ENCODE assay signal across 8 mouse cellular contexts in genomic region chr11:117311127-117311800, GRCm38 (mm10).
DNase-seq lines count a peak whose midpoint lies in the region; ATAC-seq and TF ChIP-seq lines count a peak whose summit lies in the region.

No protein-coding gene starts in this region.

- no peaks in the 10 kb centered on the region for H3K9me3 ChIP-seq in liver, embryonic 15.5 days (replicated peaks)
- no peaks in the 10 kb centered on the region for H3K9me3 ChIP-seq in embryonic facial prominence, embryonic 13.5 days
- no peaks in the 10 kb centered on the region for H3K9me3 ChIP-seq in heart, embryonic 15.5 days (replicated peaks)

- H3K36me3 ChIP-seq in liver, embryonic 15.5 days (replicated peaks) = no peaks in the 10 kb centered on the region
- H3K36me3 ChIP-seq in embryonic facial prominence, embryonic 13.5 days = 0 out of 2 replicates have a peak, but pooled peaks cover 3% of the 10 kb centered on the region
- H3K36me3 ChIP-seq in heart, embryonic 15.5 days = no peaks in the 10 kb centered on the region

- CTCF ChIA-PET in Patski (lab: Charles Lee) = interaction anchor here (1.0 to 8.3 kb wide), 7 partner anchors 8 to 72 kb away, joined by 3 to 54 read pairs (median 12); no protein-coding TSS in a partner anchor

- no peaks in the 10 kb centered on the region for H3K27me3 ChIP-seq in liver, embryonic 15.5 days
- no peaks in the 10 kb centered on the region for H3K27me3 ChIP-seq in Patski
- no peaks in the 10 kb centered on the region for H3K27me3 ChIP-seq in embryonic facial prominence, embryonic 13.5 days
- H3K27me3 ChIP-seq in heart, embryonic 15.5 days = no peaks in the 10 kb centered on the region

- 52% methylated on average over 15 of the region's 15 CpGs for WGBS in liver, embryonic 15.5 days (ENCODE audit: insufficient replicate concordance)
- 72% methylated on average over 15 of the region's 15 CpGs for WGBS in embryonic facial prominence, embryonic 13.5 days
- WGBS in heart, embryonic 15.5 days = 44% methylated on average over 15 of the region's 15 CpGs

- H3K4me1 ChIP-seq in liver, embryonic 15.5 days (replicated peaks) = peaks cover 68% of the 10 kb centered on the region
- H3K4me1 ChIP-seq in embryonic facial prominence, embryonic 13.5 days = peaks cover 96% of the 10 kb centered on the region
- H3K4me1 ChIP-seq in heart, embryonic 15.5 days (replicated peaks) = peaks cover 95% of the 10 kb centered on the region

- H3K4me2 ChIP-seq in liver, embryonic 15.5 days = no peak overlapping the region
- no peak overlapping the region for H3K4me2 ChIP-seq in embryonic facial prominence, embryonic 13.5 days
- H3K4me2 ChIP-seq in heart, embryonic 15.5 days = no peak overlapping the region

- H3K27ac ChIP-seq in liver, embryonic 15.5 days (replicated peaks) = 0 out of 2 replicates have a peak overlapping the region, but pooled peaks have one; percentile 51
- peak overlapping the region; percentile 81 for H3K27ac ChIP-seq in embryonic facial prominence, embryonic 13.5 days
- H3K27ac ChIP-seq in heart, embryonic 15.5 days = peak overlapping the region; percentile 86

- POLR2A ChIA-PET in Patski (lab: Charles Lee) = interaction anchor here (0.6 kb wide), 1 partner anchor 8 kb away, joined by 6 read pairs; no protein-coding TSS in a partner anchor

- ATAC-seq in liver, embryonic 15.5 days (ENCODE audit: insufficient read depth) = no peak
- ATAC-seq in Patski = no peak
- ATAC-seq in embryonic facial prominence, embryonic 13.5 days (ENCODE audit: insufficient number of reproducible peaks, insufficient read depth, low FRiP score, low TSS enrichment, low read depth) = no peak
- ATAC-seq in heart, embryonic 15.5 days (replicated peaks; ENCODE audit: insufficient number of reproducible peaks, insufficient read depth, low FRiP score, low read depth) = no peak
- no peak for ATAC-seq in erythroid progenitor cell, adult 5-6 weeks (replicated peaks; ENCODE audit: low FRiP score, poor library complexity, severe bottlenecking)

- no peak overlapping the region for H3K4me3 ChIP-seq in liver, embryonic 15.5 days (replicated peaks)
- H3K4me3 ChIP-seq in embryonic facial prominence, embryonic 13.5 days = no peak overlapping the region
- no peak overlapping the region for H3K4me3 ChIP-seq in heart, embryonic 15.5 days

- DNase-seq in liver = no peak
- peak; percentile 93 for DNase-seq in Patski (ENCODE audit: low read depth, low spot score)
- peak; percentile 52 to 66 for DNase-seq in kidney, postnatal 36 days
- DNase-seq in thymus, postnatal 0 days (ENCODE audit: low spot score) = peak; percentile 71

- TF ChIP-seq CTCF in Patski (IDR thresholded peaks at IDR 0.05) = no peak

- no peak overlapping the region for H3K9ac ChIP-seq in liver, embryonic 15.5 days
- no peak overlapping the region for H3K9ac ChIP-seq in embryonic facial prominence, embryonic 13.5 days
- no peak overlapping the region for H3K9ac ChIP-seq in heart, embryonic 15.5 days

- in situ Hi-C loops in Patski (cut with MboI; ENCODE audit: low pct_unique_long_range_greater_than_20kb) = loop anchor here (5.0 kb wide), 3 partner anchors 44 to 74 kb away; no protein-coding TSS in a partner anchor
